In the genomic region with DNA sequence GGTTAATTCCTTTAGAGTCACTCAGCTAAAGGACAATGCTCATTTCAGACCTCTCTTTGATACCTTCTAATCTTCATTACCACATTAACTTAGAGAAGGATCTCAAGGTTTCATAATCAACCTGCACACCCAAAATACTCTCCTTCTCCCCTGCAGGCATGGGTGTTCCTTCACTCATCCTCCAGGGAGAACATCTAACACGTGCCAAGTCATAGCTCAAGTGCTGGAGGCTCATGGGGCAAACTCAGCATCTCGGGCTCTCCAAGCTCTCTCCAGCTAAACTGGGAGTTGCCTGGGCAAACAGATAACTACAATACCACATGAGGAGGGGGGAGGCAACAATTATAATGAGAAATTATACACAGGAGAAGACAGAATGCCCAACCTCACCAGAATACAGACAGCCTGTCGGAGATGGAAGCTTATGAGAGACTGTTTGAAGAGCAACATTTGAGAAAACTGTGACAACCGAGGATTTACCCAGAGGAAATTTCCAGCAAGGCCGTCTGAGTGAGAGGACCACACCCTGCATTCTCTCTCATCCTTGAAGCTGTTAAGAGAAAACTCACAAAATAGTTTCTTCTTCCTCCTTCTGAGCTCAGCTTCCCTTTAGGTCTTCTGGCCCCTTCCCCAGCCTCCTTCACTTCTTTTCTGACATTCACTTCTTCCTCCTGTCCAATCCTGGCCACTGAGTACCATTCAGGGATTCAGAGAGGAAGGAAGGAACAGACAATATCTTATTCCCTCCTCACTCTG, we compare ENCODE assay signal across 19 mouse cellular contexts. TPM values are rescaled to one million over a fixed set of nuclear protein-coding genes. Genes with fewer than 3 reads are reported as not detected.
A peak's percentile ranks its signal among the peaks of the same experiment; 100 is the strongest.
DNase-seq lines count a peak whose midpoint lies in the region; ATAC-seq and TF ChIP-seq lines count a peak whose summit lies in the region.
"Had no signal": no experiment of that assay in that cellular context is flagged by ENCODE, and none has a peak within 500 bp of the region (broad histone marks: within the 10 kb centered on the region; RNA-seq: fewer than 3 reads in every experiment).

No protein-coding gene starts in this region.

- WGBS in kidney, postnatal 0 days, result 66% methylated on average over 5 of the region's 5 CpGs

- no peaks in the 10 kb centered on the region for H3K27me3 ChIP-seq in kidney, postnatal 0 days (ENCODE audit: insufficient read depth, low read length)
- H3K27me3 ChIP-seq in E14TG2a.4 (ENCODE audit: insufficient read depth, low read length) (no peaks in the 10 kb centered on the region), ES-Bruce4 (ENCODE audit: control insufficient read depth, insufficient read depth, low read length, poor library complexity, severe bottlenecking) (no peaks in the 10 kb centered on the region)
- H3K27me3 ChIP-seq: neural tube, embryonic 12.5 days had no signal

- TF ChIP-seq CTCF in kidney, postnatal 0 days (IDR thresholded peaks at IDR 0.05; ENCODE audit: low read depth), result no peak
- TF ChIP-seq CTCF in E14TG2a.4 (conservative IDR thresholded peaks at IDR 0.05; ENCODE audit: low read length) (no peak), ES-Bruce4 (IDR thresholded peaks at IDR 0.05; ENCODE audit: low read depth, low read length) (no peak)

- TF ChIP-seq POLR2A in ES-Bruce4 (IDR thresholded peaks at IDR 0.05; ENCODE audit: insufficient read depth, low read length), result no peak

- H3K4me1 ChIP-seq in kidney, postnatal 0 days (replicated peaks; ENCODE audit: insufficient read depth, low read length), result peaks cover 4% of the 10 kb centered on the region; the same call in 1 of the 2 replicates
- H3K4me1 ChIP-seq in E14TG2a.4 (replicated peaks; ENCODE audit: low read depth, low read length), result peaks cover 99% of the 10 kb centered on the region
- peaks cover 19% of the 10 kb centered on the region for H3K4me1 ChIP-seq in ES-Bruce4 (ENCODE audit: control insufficient read depth, insufficient read depth, low read length)
- H3K4me1 ChIP-seq: limb, embryonic 10.5 days; neural tube, embryonic 12.5 days had no signal

- TF ChIP-seq EP300 in ES-Bruce4 (IDR thresholded peaks at IDR 0.05; ENCODE audit: insufficient read depth, low read depth, low read length), result no peak

- no peak overlapping the region for H3K9ac ChIP-seq in kidney, postnatal 0 days (ENCODE audit: low read depth, low read length)
- H3K9ac ChIP-seq in ES-Bruce4 (ENCODE audit: low read depth, poor library complexity, severe bottlenecking), result no peak overlapping the region
- H3K9ac ChIP-seq: heart, embryonic 15.5 days; neural tube, embryonic 12.5 days had no signal

- no peak overlapping the region for H3K4me3 ChIP-seq in kidney, postnatal 0 days (replicated peaks; ENCODE audit: low read depth, low read length)
- H3K4me3 ChIP-seq in E14TG2a.4 (replicated peaks; ENCODE audit: low read length), result peak overlapping the region; percentile 21; the same call in 1 of the 2 replicates
- H3K4me3 ChIP-seq in ES-Bruce4 (ENCODE audit: low read depth, low read length), result no peak overlapping the region
- H3K4me3 ChIP-seq: heart, embryonic 15.5 days; limb, embryonic 10.5 days; neural tube, embryonic 12.5 days had no signal

- H3K27ac ChIP-seq in kidney, postnatal 0 days, result 0 out of 2 replicates have a peak overlapping the region, but pooled peaks have one; percentile 2
- H3K27ac ChIP-seq in ES-Bruce4 (ENCODE audit: insufficient read depth, low read length), result peak overlapping the region; percentile 45
- H3K27ac ChIP-seq: heart, embryonic 15.5 days; limb, embryonic 10.5 days; neural tube, embryonic 12.5 days had no signal

- no peaks in the 10 kb centered on the region for H3K9me3 ChIP-seq in kidney, postnatal 0 days (replicated peaks; ENCODE audit: low read length)
- H3K9me3 ChIP-seq in E14TG2a.4 (ENCODE audit: low read length) (no peaks in the 10 kb centered on the region), ES-Bruce4 (replicated peaks; ENCODE audit: control insufficient read depth, insufficient read depth, low read length, poor library complexity, severe bottlenecking) (no peaks in the 10 kb centered on the region)
- H3K9me3 ChIP-seq: heart, embryonic 15.5 days; limb, embryonic 10.5 days; neural tube, embryonic 12.5 days had no signal

- no peak for DNase-seq in kidney, postnatal 0 days (ENCODE audit: low spot score)
- DNase-seq in kidney, postnatal 14 days, result no peak
- peak; percentile 28 for DNase-seq in fat pad, adult 2 months (ENCODE audit: extremely low read depth, low read depth, low spot score)
- DNase-seq in thymus, postnatal 4 days, result no peak
- no peak for DNase-seq in cerebellum, adult 8-10 months
- DNase-seq: cerebellum, adult 9-10 months; kidney, adult 8-10 months had no signal

- no peaks in the 10 kb centered on the region for H3K36me3 ChIP-seq in kidney, postnatal 0 days (ENCODE audit: insufficient read depth, low read length)
- peaks cover 40% of the 10 kb centered on the region for H3K36me3 ChIP-seq in E14TG2a.4 (ENCODE audit: insufficient read depth, low read length)
- no peaks in the 10 kb centered on the region for H3K36me3 ChIP-seq in ES-Bruce4 (ENCODE audit: control insufficient read depth, insufficient read depth, low read length, poor library complexity, severe bottlenecking)
- H3K36me3 ChIP-seq: heart, embryonic 15.5 days; limb, embryonic 10.5 days; neural tube, embryonic 12.5 days had no signal

- no peak for ATAC-seq in kidney, postnatal 0 days (replicated peaks; ENCODE audit: low FRiP score, low read depth)

- no peak overlapping the region for H3K4me2 ChIP-seq in kidney, postnatal 0 days (ENCODE audit: low read length)
- H3K4me2 ChIP-seq: heart, embryonic 15.5 days; liver, embryonic 11.5 days; neural tube, embryonic 12.5 days had no signal

RNA-seq across cellular contexts. Expression of gene Stx3, which starts 9.0 kb away (rescaled TPM):
- polyA plus RNA-seq in kidney, postnatal 0 days (2015; fragmentation: Nextera tagmentation; extraction: Ambion mirVana), result 42.5 and 46.1 TPM in 2 replicates
- polyA plus RNA-seq in ES-Bruce4 (2011; ENCODE audit: insufficient read depth, insufficient read length, low read depth, missing spikeins), result 109 and 112 TPM in 2 replicates

RNA-seq across cellular contexts. Expression of gene Olfr1417, which starts 28.8 kb away (rescaled TPM):
- polyA plus RNA-seq in kidney, postnatal 0 days (2015; fragmentation: Nextera tagmentation; extraction: Ambion mirVana), result 0.14 TPM in 1 of 2 replicates, not detected in the other
- not detected in 2 replicates for polyA plus RNA-seq in ES-Bruce4 (2011; ENCODE audit: insufficient read depth, insufficient read length, low read depth, missing spikeins)
- polyA plus RNA-seq: adrenal gland, adult 2 months; embryonic facial prominence, embryonic 14.5 days; forebrain, embryonic 11.5 days; heart, embryonic 15.5 days; limb, embryonic 10.5 days; liver, embryonic 11.5 days; neural tube, embryonic 12.5 days; spleen, adult 2 months had no signal

RNA-seq across cellular contexts. Expression of gene Mrpl16, which starts 40.0 kb away (rescaled TPM):
- 66.7 and 69.8 TPM in 2 replicates for polyA plus RNA-seq in kidney, postnatal 0 days (2015; fragmentation: Nextera tagmentation; extraction: Ambion mirVana)
- 46.5 and 49.6 TPM in 2 replicates for polyA plus RNA-seq in ES-Bruce4 (2011; ENCODE audit: insufficient read depth, insufficient read length, low read depth, missing spikeins)

RNA-seq across cellular contexts. Expression of gene Olfr1418, which starts 50.7 kb away (rescaled TPM):
- not detected in 2 replicates for polyA plus RNA-seq in kidney, postnatal 0 days (2015; fragmentation: Nextera tagmentation; extraction: Ambion mirVana)
- not detected in 2 replicates for polyA plus RNA-seq in ES-Bruce4 (2011; ENCODE audit: insufficient read depth, insufficient read length, low read depth, missing spikeins)
- polyA plus RNA-seq: adrenal gland, adult 2 months; embryonic facial prominence, embryonic 14.5 days; forebrain, embryonic 11.5 days; heart, embryonic 15.5 days; hindbrain, embryonic 11.5 days; limb, embryonic 10.5 days; liver, embryonic 11.5 days; neural tube, embryonic 12.5 days; spleen, adult 2 months; stomach, embryonic 16.5 days had no signal
